Mouse (Mus musculus) retina, adult 2 months (tissue): ENCODE results near the gene Ddx43.

ENCODE experiments used
- DNase-seq: peaks from one replicate; pipeline ENCODE4 v3.0.0-alpha.2; 2012; ENCODE audit warnings: low read depth, low spot score

Gene Ddx43

GRCm38 (mm10) chr9:78442579-78443392, 47.2 kb downstream of the Ddx43 start, which contains the start of gene Cgas:
TSS of gene Cgas (minus strand) at chr9:78443237.
- DNase-seq, result no peak

- no peak for DNase-seq
Observed at GRCm38 (mm10) chr9:78447606-78447972, 52.0 kb downstream of the Ddx43 start.

- DNase-seq, result peak; percentile 91
Observed at GRCm38 (mm10) chr9:78447973-78448873, 52.6 kb downstream of the Ddx43 start, which contains the start of the genes Mto1 and Gm17324. TSS of gene Mto1 (plus strand) at chr9:78448208. TSS of gene Gm17324 (minus strand) at chr9:78448786.

GRCm38 (mm10) chr9:78450404-78450803, 54.8 kb downstream of the Ddx43 start:
- no peak for DNase-seq

GRCm38 (mm10) chr9:78451382-78451781, 55.8 kb downstream of the Ddx43 start:
- no peak for DNase-seq

- DNase-seq, result no peak
Observed at GRCm38 (mm10) chr9:78457026-78457425, 61.4 kb downstream of the Ddx43 start.

- no peak for DNase-seq
Observed at GRCm38 (mm10) chr9:78463337-78463736, 67.8 kb downstream of the Ddx43 start.

GRCm38 (mm10) chr9:78465725-78466124, 70.1 kb downstream of the Ddx43 start:
- DNase-seq, result no peak
